Mouse (Mus musculus) embryo, embryonic 9.5 days (tissue): ENCODE data around the gene Smndc1.
"Not testable (repeated sequence)": the region's sequence is repeated elsewhere in the genome, so short reads cannot be mapped to it uniquely, and the experiment has no call there.

Source experiments
- DNase-seq: peaks from one replicate; pipeline ENCODE4 v3.0.0-alpha.2; 2017; ENCODE audit errors: extremely low spot score

Gene Smndc1

GRCm38 (mm10) chr19:53412149-53412848 is 21.9 kb upstream of the Smndc1 start:
- DNase-seq, result peak; percentile 67

- no peak for DNase-seq
These were observed 19.4 kb upstream of the Smndc1 start for GRCm38 (mm10) chr19:53409663-53410307.

GRCm38 (mm10) chr19:53408398-53408797 is 18.0 kb upstream of the Smndc1 start:
- DNase-seq, result no peak

- DNase-seq, result no peak
These were observed 17.0 kb upstream of the Smndc1 start for GRCm38 (mm10) chr19:53407350-53407749.

GRCm38 (mm10) chr19:53405810-53406209 is 15.4 kb upstream of the Smndc1 start:
- no peak for DNase-seq

GRCm38 (mm10) chr19:53404837-53405356 is 14.5 kb upstream of the Smndc1 start:
- no peak for DNase-seq

GRCm38 (mm10) chr19:53404219-53404836 is 13.9 kb upstream of the Smndc1 start:
- no peak for DNase-seq

- no peak for DNase-seq
These were observed 12.5 kb upstream of the Smndc1 start for GRCm38 (mm10) chr19:53402741-53403432.

- no peak for DNase-seq
These were observed 10.1 kb upstream of the Smndc1 start for GRCm38 (mm10) chr19:53400332-53401110.

GRCm38 (mm10) chr19:53399213-53399612 is 8.8 kb upstream of the Smndc1 start:
- no peak for DNase-seq

GRCm38 (mm10) chr19:53397451-53398233 is 7.3 kb upstream of the Smndc1 start:
- no peak for DNase-seq

- not testable (repeated sequence) for DNase-seq
These were observed 5.4 kb upstream of the Smndc1 start for GRCm38 (mm10) chr19:53395805-53396204.

GRCm38 (mm10) chr19:53394956-53395355 is 4.6 kb upstream of the Smndc1 start:
- DNase-seq, result not testable (repeated sequence)

GRCm38 (mm10) chr19:53394552-53394951 is 4.2 kb upstream of the Smndc1 start:
- peak; percentile 47 for DNase-seq

GRCm38 (mm10) chr19:53393646-53394045 is 3.3 kb upstream of the Smndc1 start:
- no peak for DNase-seq

- no peak for DNase-seq
These were observed 2.5 kb upstream of the Smndc1 start for GRCm38 (mm10) chr19:53392781-53393343.

GRCm38 (mm10) chr19:53391787-53392186 is 1.4 kb upstream of the Smndc1 start:
- no peak for DNase-seq

GRCm38 (mm10) chr19:53391386-53391785 is 1.0 kb upstream of the Smndc1 start:
- DNase-seq, result no peak

- DNase-seq, result no peak
These were observed 437 bp downstream of the Smndc1 start for GRCm38 (mm10) chr19:53389851-53390431.

- no peak for DNase-seq
These were observed 961 bp downstream of the Smndc1 start for GRCm38 (mm10) chr19:53389417-53389816.
